Comparison of ENCODE assay signal across 10 mouse cellular contexts in genomic region chr7:63796001-63796632, GRCm38 (mm10).
A peak's percentile ranks its signal among the peaks of the same experiment; 100 is the strongest.
DNase-seq lines count a peak whose midpoint lies in the region; ATAC-seq and TF ChIP-seq lines count a peak whose summit lies in the region.
"Had no signal": no experiment of that assay in that cellular context is flagged by ENCODE, and none has a peak within 500 bp of the region (broad histone marks: within the 10 kb centered on the region; RNA-seq: fewer than 3 reads in every experiment).

No protein-coding gene starts in this region.

- TF ChIP-seq POLR2A in brain, embryonic 14.5 days (IDR thresholded peaks at IDR 0.05; ENCODE audit: borderline replicate concordance, extremely low read depth, insufficient read depth, insufficient read length, poor library complexity, severe bottlenecking): no peak

- ATAC-seq in forebrain, embryonic 13.5 days: peak; percentile 75; the same call in 1 of the 2 replicates
- ATAC-seq in midbrain, embryonic 15.5 days (replicated peaks): peak; percentile 78

- intact Hi-C loops in gastrocnemius, adult 2 months (cut with DNase I): no loop called here

- no peaks in the 10 kb centered on the region for H3K36me3 ChIP-seq in forebrain, embryonic 13.5 days (ENCODE audit: poor library complexity, severe bottlenecking)
- H3K36me3 ChIP-seq in midbrain, embryonic 15.5 days (replicated peaks): no peaks in the 10 kb centered on the region
- H3K36me3 ChIP-seq: heart, embryonic 13.5 days had no signal

- peaks cover 10% of the 10 kb centered on the region for H3K4me1 ChIP-seq in forebrain, embryonic 13.5 days
- peaks cover 8% of the 10 kb centered on the region for H3K4me1 ChIP-seq in midbrain, embryonic 15.5 days
- H3K4me1 ChIP-seq: heart, embryonic 13.5 days had no signal

- no peak overlapping the region for H3K9ac ChIP-seq in forebrain, embryonic 13.5 days
- H3K9ac ChIP-seq in midbrain, embryonic 15.5 days: no peak overlapping the region
- H3K9ac ChIP-seq: heart, embryonic 13.5 days had no signal

- WGBS in forebrain, embryonic 13.5 days: 5% methylated on average over 8 of the region's 8 CpGs
- WGBS in midbrain, embryonic 15.5 days: 4% methylated on average over 8 of the region's 8 CpGs

- DNase-seq in brain, embryonic 14.5 days (ENCODE audit: low read depth): peak; percentile 86
- peak; percentile 85 for DNase-seq in cerebellum, adult 9-10 months
- no peak for DNase-seq in gastrocnemius, adult 2 months
- no peak for DNase-seq in adrenal gland, adult 18-20 months (ENCODE audit: low spot score in 2 of 2)
- DNase-seq in spleen, postnatal 10 days (ENCODE audit: low spot score in 2 of 2): no peak
- DNase-seq: kidney, adult 2 months; lung, adult 2 months had no signal

- no peaks in the 10 kb centered on the region for H3K27me3 ChIP-seq in forebrain, embryonic 13.5 days
- H3K27me3 ChIP-seq in midbrain, embryonic 15.5 days (replicated peaks): no peaks in the 10 kb centered on the region
- H3K27me3 ChIP-seq: heart, embryonic 13.5 days had no signal

- no peak overlapping the region for H3K4me3 ChIP-seq in forebrain, embryonic 13.5 days
- H3K4me3 ChIP-seq in midbrain, embryonic 15.5 days: no peak overlapping the region
- no peak overlapping the region for H3K4me3 ChIP-seq in gastrocnemius, adult 2 months
- H3K4me3 ChIP-seq: heart, embryonic 13.5 days had no signal

- TF ChIP-seq CTCF in brain, embryonic 14.5 days (IDR thresholded peaks at IDR 0.05; ENCODE audit: borderline replicate concordance, extremely low read depth, insufficient read depth, insufficient read length): no peak
- TF ChIP-seq CTCF in gastrocnemius, adult 2 months (IDR thresholded peaks at IDR 0.05): no peak

- H3K27ac ChIP-seq in forebrain, embryonic 13.5 days: peak overlapping the region; percentile 35; the same call in 1 of the 2 replicates
- H3K27ac ChIP-seq in midbrain, embryonic 15.5 days: peak overlapping the region; percentile 45; the same call in 1 of the 2 replicates
- H3K27ac ChIP-seq in gastrocnemius, adult 2 months: no peak overlapping the region
- H3K27ac ChIP-seq: heart, embryonic 13.5 days had no signal

- no peak overlapping the region for H3K4me2 ChIP-seq in forebrain, embryonic 13.5 days
- H3K4me2 ChIP-seq in midbrain, embryonic 15.5 days: no peak overlapping the region
- H3K4me2 ChIP-seq: heart, embryonic 13.5 days had no signal

- H3K9me3 ChIP-seq in forebrain, embryonic 13.5 days (replicated peaks): no peaks in the 10 kb centered on the region
- no peaks in the 10 kb centered on the region for H3K9me3 ChIP-seq in midbrain, embryonic 15.5 days
- H3K9me3 ChIP-seq: heart, embryonic 13.5 days had no signal

Comparison
In these comparisons a context has a peak if more than half of its experiments do, and no peak if none do; other contexts are left out.
1. DNase-seq: peak in brain, embryonic 14.5 days (single experiment) and cerebellum, adult 9-10 months (single experiment); none in gastrocnemius, adult 2 months (single experiment), adrenal gland, adult 18-20 months (0 of 2) and spleen, postnatal 10 days (0 of 2).